Mouse (Mus musculus): ENCODE measurements around the gene Vps25. TPM values are rescaled to one million over a fixed set of nuclear protein-coding genes. Genes with fewer than 3 reads are reported as not detected.

The Vps25 gene
- total and polyA plus RNA-seq, 3 experiments, result 104 to 482 (median 170) TPM

DNA sequence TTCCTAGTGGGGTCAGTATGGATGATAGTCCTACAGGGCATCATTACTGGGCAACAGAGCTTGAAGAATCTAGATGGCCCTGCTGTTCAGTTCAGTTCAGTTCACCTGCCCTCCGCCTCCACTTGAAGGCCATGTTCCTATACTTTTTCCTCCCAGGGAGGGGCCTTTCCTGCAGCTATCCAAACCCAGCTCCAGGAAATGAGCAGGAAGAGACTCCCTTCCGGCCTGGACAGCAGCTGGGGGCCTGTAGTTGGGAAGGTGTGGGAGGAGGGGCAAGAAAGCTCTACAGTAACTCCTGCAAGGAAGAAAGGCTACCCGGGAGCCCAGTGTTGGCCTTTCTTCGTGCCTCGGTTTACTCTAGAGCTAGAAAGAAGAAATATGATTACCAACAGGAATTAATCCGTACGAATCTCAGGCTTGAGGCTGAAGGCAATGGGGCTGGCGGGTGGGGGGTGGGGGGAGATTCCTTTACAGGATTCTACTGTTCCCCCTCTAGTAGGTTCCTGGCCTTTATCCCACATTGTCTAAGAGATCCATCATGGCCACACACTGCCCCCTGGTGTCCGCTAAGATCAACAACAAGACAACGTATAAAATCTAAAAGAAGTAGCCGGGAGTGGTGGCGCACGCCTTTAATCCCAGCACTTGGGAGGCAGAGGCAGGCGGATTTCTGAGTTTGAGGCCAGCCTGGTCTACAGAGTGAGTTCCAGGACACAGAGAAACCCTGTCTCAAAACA, 5.1 kb upstream of the Vps25 start:
- H3K36me3 ChIP-seq (replicated peaks), result no peaks in the 10 kb centered on the region
- peaks cover 43% of the 10 kb centered on the region for H3K27me3 ChIP-seq (ENCODE audit: insufficient read depth, low read length)
- peaks cover 26% of the 10 kb centered on the region for H3K4me1 ChIP-seq (ENCODE audit: insufficient read depth, low read depth, low read length)
- ATAC-seq (ENCODE audit: extremely low read depth, insufficient number of reproducible peaks, low FRiP score, poor library complexity, severe bottlenecking) (no peak), DNase-seq (ENCODE audit: low spot score) (no peak)
- TF ChIP-seq POLR2AphosphoS5 (IDR thresholded peaks at IDR 0.05; ENCODE audit: insufficient replicate concordance, low read depth, low read length), result no peak
- no peak for TF ChIP-seq TAL1 (conservative IDR thresholded peaks at IDR 0.05; ENCODE audit: low read depth, low read length)
- no peak for TF ChIP-seq GATA1 (IDR thresholded peaks at IDR 0.05; ENCODE audit: borderline replicate concordance, low read length)
- TF ChIP-seq CTCF (IDR thresholded peaks at IDR 0.05; ENCODE audit: low read depth, low read length), result 0 out of 2 replicates have a peak, but pooled peaks have one; percentile 9
- no peak for TF ChIP-seq GATA2 (IDR thresholded peaks at IDR 0.05; ENCODE audit: borderline replicate concordance, low read depth, low read length)
- H3K4me3 ChIP-seq (ENCODE audit: low read depth, low read length), result no peak overlapping the region
- H3K9me3 ChIP-seq (replicated peaks), result 0 out of 2 replicates have a peak, but pooled peaks cover 3% of the 10 kb centered on the region

- H3K4me1 ChIP-seq (ENCODE audit: insufficient read depth, low read depth, low read length), result peaks cover 22% of the 10 kb centered on the region
- DNase-seq (ENCODE audit: low spot score) (no peak), ATAC-seq (ENCODE audit: extremely low read depth, insufficient number of reproducible peaks, low FRiP score, poor library complexity, severe bottlenecking) (no peak)
Observed at GRCm38 (mm10) chr11:101251031-101251430, 2.5 kb upstream of the Vps25 start.

GRCm38 (mm10) chr11:101252941-101253340, 566 bp upstream of the Vps25 start:
- H3K4me1 ChIP-seq (ENCODE audit: insufficient read depth, low read depth, low read length), result peaks cover 28% of the 10 kb centered on the region
- no peak for ATAC-seq (ENCODE audit: extremely low read depth, insufficient number of reproducible peaks, low FRiP score, poor library complexity, severe bottlenecking)
- peaks cover 23% of the 10 kb centered on the region for H3K36me3 ChIP-seq (replicated peaks)
- H3K4me3 ChIP-seq (ENCODE audit: low read depth, low read length), result peak overlapping the region; percentile 97
- no peak for DNase-seq (ENCODE audit: low spot score)
- H3K27me3 ChIP-seq (ENCODE audit: insufficient read depth, low read length), result peaks cover 5% of the 10 kb centered on the region
- no peak for TF ChIP-seq POLR2AphosphoS5 (IDR thresholded peaks at IDR 0.05; ENCODE audit: insufficient replicate concordance, low read depth, low read length)
- H3K9me3 ChIP-seq (replicated peaks), result no peaks in the 10 kb centered on the region

More at GRCm38 (mm10) chr11:101251031-101251430, 2.5 kb upstream of the Vps25 start:
- H3K27me3 ChIP-seq (ENCODE audit: insufficient read depth, low read length), result peaks cover 24% of the 10 kb centered on the region
- TF ChIP-seq POLR2AphosphoS5 (IDR thresholded peaks at IDR 0.05; ENCODE audit: insufficient replicate concordance, low read depth, low read length) (no peak), GATA2 (IDR thresholded peaks at IDR 0.05; ENCODE audit: borderline replicate concordance, low read depth, low read length) (no peak), TAL1 (conservative IDR thresholded peaks at IDR 0.05; ENCODE audit: low read depth, low read length) (no peak), CTCF (IDR thresholded peaks at IDR 0.05; ENCODE audit: low read depth, low read length) (no peak)
- H3K9me3 ChIP-seq (replicated peaks), result 0 out of 2 replicates have a peak, but pooled peaks cover 3% of the 10 kb centered on the region
- H3K4me3 ChIP-seq (ENCODE audit: low read depth, low read length), result no peak overlapping the region
- peaks cover 6% of the 10 kb centered on the region for H3K36me3 ChIP-seq (replicated peaks)

DNA sequence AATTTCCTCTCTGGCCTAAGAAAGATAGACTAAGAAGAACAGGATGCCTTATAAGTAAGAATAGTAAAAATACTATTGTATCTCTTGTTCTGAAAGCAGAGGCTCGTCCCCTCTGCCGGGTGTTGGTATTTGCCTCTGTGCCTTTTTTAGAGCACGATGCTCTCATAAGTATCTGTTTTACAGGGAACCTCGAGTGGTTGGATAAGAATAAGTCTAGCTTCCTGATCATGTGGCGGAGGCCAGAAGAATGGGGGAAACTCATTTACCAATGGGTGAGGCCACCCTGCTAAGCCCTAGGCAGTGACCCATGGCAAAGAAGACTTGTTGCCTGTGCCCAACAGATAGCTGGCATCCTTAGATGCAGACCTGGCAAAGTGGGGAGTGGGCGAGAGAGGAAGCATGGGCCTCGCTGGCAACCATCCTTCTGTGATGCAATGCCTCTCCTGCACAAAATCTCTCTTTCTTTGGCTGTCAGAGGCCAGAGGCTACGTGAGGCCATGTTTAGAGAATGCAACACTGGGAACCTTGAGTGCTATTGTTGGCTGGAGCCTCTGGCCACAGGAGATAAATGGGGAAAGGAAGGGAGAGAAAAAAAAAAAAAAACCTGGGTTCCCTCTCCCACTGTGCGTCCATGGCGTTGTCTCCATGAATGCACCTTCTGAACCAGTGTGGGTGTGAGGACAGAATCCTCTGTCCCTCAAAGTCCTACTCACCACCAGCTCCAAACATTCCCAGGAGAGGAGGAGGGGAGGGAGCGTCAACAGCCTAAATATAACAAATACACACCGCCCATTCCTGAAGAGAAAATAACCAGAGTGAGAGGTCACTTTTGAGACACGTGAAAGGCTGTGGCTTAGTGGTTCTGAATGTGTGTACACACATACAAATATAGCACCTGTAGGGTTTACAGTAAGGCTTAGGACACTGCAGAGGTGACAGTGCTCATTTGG, 2.6 kb downstream of the Vps25 start:
- H3K36me3 ChIP-seq (replicated peaks), result peaks cover 40% of the 10 kb centered on the region
- H3K9me3 ChIP-seq (replicated peaks), result no peaks in the 10 kb centered on the region
- H3K27me3 ChIP-seq (ENCODE audit: insufficient read depth, low read length), result no peaks in the 10 kb centered on the region
- ATAC-seq (ENCODE audit: extremely low read depth, insufficient number of reproducible peaks, low FRiP score, poor library complexity, severe bottlenecking) (no peak), DNase-seq (ENCODE audit: low spot score) (no peak)
- peaks cover 57% of the 10 kb centered on the region for H3K4me1 ChIP-seq (ENCODE audit: insufficient read depth, low read depth, low read length)
- TF ChIP-seq POLR2AphosphoS5 (IDR thresholded peaks at IDR 0.05; ENCODE audit: insufficient replicate concordance, low read depth, low read length) (no peak), TAL1 (conservative IDR thresholded peaks at IDR 0.05; ENCODE audit: low read depth, low read length) (no peak), CTCF (IDR thresholded peaks at IDR 0.05; ENCODE audit: low read depth, low read length) (no peak), GATA1 (IDR thresholded peaks at IDR 0.05; ENCODE audit: borderline replicate concordance, low read length) (no peak), GATA2 (IDR thresholded peaks at IDR 0.05; ENCODE audit: borderline replicate concordance, low read depth, low read length) (no peak)
- peak overlapping the region; percentile 24; the same call in 1 of the 2 replicates for H3K4me3 ChIP-seq (ENCODE audit: low read depth, low read length)

DNA sequence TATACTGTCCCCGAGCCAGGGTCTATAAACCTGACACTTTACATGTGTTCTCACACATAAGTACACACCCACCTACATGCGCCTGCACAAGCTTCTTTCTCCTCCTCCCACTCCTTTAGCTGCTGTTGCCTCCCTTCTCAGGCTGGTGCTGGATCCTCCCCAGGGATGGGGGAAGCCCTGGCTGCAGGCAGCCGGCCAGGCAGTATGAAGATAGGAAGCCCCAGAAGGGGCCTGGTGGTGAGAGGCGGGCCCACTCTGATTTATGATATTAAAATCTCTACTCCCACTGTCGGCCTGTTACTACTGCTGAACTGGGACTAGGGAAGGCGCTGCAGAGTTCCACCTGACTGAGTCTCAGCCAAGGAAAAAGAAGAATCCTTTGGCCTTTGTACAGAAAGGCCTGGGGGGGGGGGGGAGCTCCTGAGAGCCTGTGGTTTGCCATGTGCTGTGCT, 5.8 kb downstream of the Vps25 start:
- DNase-seq (ENCODE audit: low spot score) (no peak), ATAC-seq (ENCODE audit: extremely low read depth, insufficient number of reproducible peaks, low FRiP score, poor library complexity, severe bottlenecking) (no peak)
- H3K4me1 ChIP-seq (ENCODE audit: insufficient read depth, low read depth, low read length), result peaks cover 74% of the 10 kb centered on the region
- H3K27me3 ChIP-seq (ENCODE audit: insufficient read depth, low read length), result no peaks in the 10 kb centered on the region
- H3K9me3 ChIP-seq (replicated peaks), result no peaks in the 10 kb centered on the region
- peak overlapping the region; percentile 79; the same call in 1 of the 2 replicates for H3K4me3 ChIP-seq (ENCODE audit: low read depth, low read length)
- H3K36me3 ChIP-seq (replicated peaks), result peaks cover 60% of the 10 kb centered on the region
- TF ChIP-seq POLR2AphosphoS5 (IDR thresholded peaks at IDR 0.05; ENCODE audit: insufficient replicate concordance, low read depth, low read length), result no peak
- TF ChIP-seq GATA1 (IDR thresholded peaks at IDR 0.05; ENCODE audit: borderline replicate concordance, low read length), result no peak
- no peak for TF ChIP-seq CTCF (IDR thresholded peaks at IDR 0.05; ENCODE audit: low read depth, low read length)
- no peak for TF ChIP-seq GATA2 (IDR thresholded peaks at IDR 0.05; ENCODE audit: borderline replicate concordance, low read depth, low read length)
- TF ChIP-seq TAL1 (conservative IDR thresholded peaks at IDR 0.05; ENCODE audit: low read depth, low read length), result no peak
